Mouse (Mus musculus): ENCODE measurements around the gene BC025920.

DNA sequence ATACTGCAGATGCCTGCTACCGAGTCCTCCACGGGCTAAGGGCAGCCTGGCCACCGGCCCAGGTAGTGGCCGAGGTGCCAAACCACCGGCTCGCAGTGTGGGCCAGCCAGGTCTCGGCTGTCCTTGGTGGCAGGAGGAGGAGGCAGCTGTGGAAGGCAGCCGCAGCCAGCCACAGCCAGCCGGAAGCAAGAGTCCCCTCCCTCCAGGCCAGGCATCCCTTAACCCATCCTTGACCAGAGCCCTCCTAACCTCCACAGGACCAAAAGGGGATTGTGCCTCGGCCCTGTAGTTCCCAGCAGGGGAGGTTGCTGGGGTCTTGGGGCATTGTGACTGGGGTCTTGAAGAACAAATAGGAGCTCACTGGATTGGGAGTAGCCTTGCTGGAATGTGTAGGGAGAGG is 41.9 kb upstream of the BC025920 start:
- no peak for TF ChIP-seq CTCF (IDR thresholded peaks at IDR 0.05; ENCODE audit: control insufficient read depth, insufficient read depth, insufficient read length)
- TF ChIP-seq MAX (IDR thresholded peaks at IDR 0.05), result no peak
- TF ChIP-seq USF1 (IDR thresholded peaks at IDR 0.05; ENCODE audit: low read depth), result no peak
- TF ChIP-seq MYOD1 (IDR thresholded peaks at IDR 0.05; ENCODE audit: control insufficient read depth, insufficient read length, low read depth), result no peak
